Mouse (Mus musculus): ENCODE measurements around the gene Plcb4. TPM values are rescaled to one million over a fixed set of nuclear protein-coding genes. Genes with fewer than 3 reads are reported as not detected.
A peak's percentile ranks its signal among the peaks of the same experiment; 100 is the strongest.
"Not testable (repeated sequence)": the region's sequence is repeated elsewhere in the genome, so short reads cannot be mapped to it uniquely, and the experiment has no call there.

The Plcb4 gene
- total RNA-seq, 2 experiments from 2014 or later: 37.2 to 40.1 TPM

GRCm38 (mm10) chr2:135885607-135886006 lies 226.8 kb downstream of the Plcb4 start:
- no peak for DNase-seq (ENCODE audit: low spot score in 2 of 2)

- no peak for DNase-seq (ENCODE audit: low spot score in 2 of 2)
Observed at GRCm38 (mm10) chr2:135886081-135886679, 227.4 kb downstream of the Plcb4 start.

- no peak for DNase-seq (ENCODE audit: low spot score in 2 of 2)
Observed at GRCm38 (mm10) chr2:135887805-135888204, 229.0 kb downstream of the Plcb4 start.

GRCm38 (mm10) chr2:135888206-135888605 lies 229.4 kb downstream of the Plcb4 start:
- DNase-seq (ENCODE audit: low spot score in 2 of 2): no peak

- no peak for DNase-seq (ENCODE audit: low spot score in 2 of 2)
Observed at GRCm38 (mm10) chr2:135888767-135889166, 230.0 kb downstream of the Plcb4 start.

- no peak for DNase-seq (ENCODE audit: low spot score in 2 of 2)
Observed at GRCm38 (mm10) chr2:135890083-135890482, 231.3 kb downstream of the Plcb4 start.

GRCm38 (mm10) chr2:135891097-135891496 lies 232.3 kb downstream of the Plcb4 start:
- peak in 1 of 2 experiments; percentile 38 for DNase-seq (ENCODE audit: low spot score in 2 of 2)

GRCm38 (mm10) chr2:135891686-135892085 lies 232.9 kb downstream of the Plcb4 start:
- no peak for DNase-seq (ENCODE audit: low spot score in 2 of 2)

GRCm38 (mm10) chr2:135894582-135894981 lies 235.8 kb downstream of the Plcb4 start:
- DNase-seq (ENCODE audit: low spot score in 2 of 2): no peak

GRCm38 (mm10) chr2:135898025-135898424 lies 239.2 kb downstream of the Plcb4 start:
- no peak for DNase-seq (ENCODE audit: low spot score in 2 of 2)

GRCm38 (mm10) chr2:135899931-135900330 lies 241.1 kb downstream of the Plcb4 start:
- DNase-seq (ENCODE audit: low spot score in 2 of 2): not testable (repeated sequence)

- no peak for DNase-seq (ENCODE audit: low spot score in 2 of 2)
Observed at GRCm38 (mm10) chr2:135901015-135901414, 242.2 kb downstream of the Plcb4 start.

- no peak for DNase-seq (ENCODE audit: low spot score in 2 of 2)
Observed at GRCm38 (mm10) chr2:135904262-135904661, 245.5 kb downstream of the Plcb4 start.

- DNase-seq (ENCODE audit: low spot score in 2 of 2): no peak
Observed at GRCm38 (mm10) chr2:135904791-135905190, 246.0 kb downstream of the Plcb4 start.

- DNase-seq (ENCODE audit: low spot score in 2 of 2): no peak
Observed at GRCm38 (mm10) chr2:135914343-135915261, 255.8 kb downstream of the Plcb4 start.

GRCm38 (mm10) chr2:135915928-135916327 lies 257.1 kb downstream of the Plcb4 start:
- DNase-seq (ENCODE audit: low spot score in 2 of 2): no peak

- no peak for DNase-seq (ENCODE audit: low spot score in 2 of 2)
Observed at GRCm38 (mm10) chr2:135917000-135917399, 258.2 kb downstream of the Plcb4 start.

GRCm38 (mm10) chr2:135918116-135918515 lies 259.3 kb downstream of the Plcb4 start:
- no peak for DNase-seq (ENCODE audit: low spot score in 2 of 2)

GRCm38 (mm10) chr2:135919641-135920040 lies 260.8 kb downstream of the Plcb4 start:
- no peak for DNase-seq (ENCODE audit: low spot score in 2 of 2)

GRCm38 (mm10) chr2:135926660-135927343 lies 268.0 kb downstream of the Plcb4 start:
- peak; percentile 42 to 49 for DNase-seq (ENCODE audit: low spot score in 2 of 2)

GRCm38 (mm10) chr2:135929021-135929720 lies 270.4 kb downstream of the Plcb4 start:
- DNase-seq (ENCODE audit: low spot score in 2 of 2): no peak
